Mouse (Mus musculus) liver, postnatal 0 days (tissue): ENCODE measurements at regions not wholly inside any gene's neighbourhood (a gene's known extent, or its start where the extent isn't known, plus 50 kb on each side); places are given as distances from the start of the nearest gene placed in this dataset.
A peak's percentile ranks its signal among the peaks of the same experiment; 100 is the strongest.

Experiments
- ATAC-seq: fragments of 200-750 bp; cut with Nextera tagmentation; 2 replicates; pipeline ENCODE4 v1.8.0; 2017; ENCODE audit warnings: mild to moderate bottlenecking, moderate library complexity
- DNase-seq: peaks from one replicate; pipeline ENCODE4 v3.0.0-alpha.2; 2016
- H3K27ac ChIP-seq: fragments of 300-500 bp; sonication (generic); 2 replicates; pipeline ENCODE4 v1.5.1; 2014; ENCODE audit warnings: antibody characterized with exemption, moderate library complexity, mild to moderate bottlenecking, low read depth
- H3K27me3 ChIP-seq: fragments of 300-500 bp; sonication (generic); 2 replicates; pipeline ENCODE4 v1.6.1; 2014; ENCODE audit warnings: low read length, control low read depth, mixed read lengths; ENCODE audit not compliant: insufficient read depth
- H3K36me3 ChIP-seq: fragments of 300-500 bp; sonication (generic); replicated peaks from 2 replicates; pipeline ENCODE4 v1.6.1; 2014; ENCODE audit warnings: mild to moderate bottlenecking, control low read depth, low read length, moderate library complexity, mixed read lengths; ENCODE audit not compliant: insufficient read depth
- H3K4me1 ChIP-seq: fragments of 300-500 bp; sonication (generic); 2 replicates; pipeline ENCODE4 v1.6.1; 2014; ENCODE audit warnings: antibody characterized with exemption, mild to moderate bottlenecking, control low read depth; ENCODE audit not compliant: insufficient read depth
- H3K4me2 ChIP-seq: fragments of 300-500 bp; sonication (generic); 2 replicates; pipeline ENCODE4 v1.6.1; 2014; ENCODE audit warnings: low read depth, mild to moderate bottlenecking, low read length, moderate library complexity, mixed read lengths
- H3K4me3 ChIP-seq: fragments of 300-500 bp; sonication (generic); 2 replicates; pipeline ENCODE4 v1.5.1; 2014; ENCODE audit warnings: low read depth, low read length
- H3K9ac ChIP-seq: fragments of 300-500 bp; sonication (generic); replicated peaks from 2 replicates; pipeline ENCODE4 v1.6.1; 2014; ENCODE audit warnings: mild to moderate bottlenecking, moderate library complexity
- H3K9me3 ChIP-seq: fragments of 300-500 bp; sonication (generic); 2 replicates; pipeline ENCODE4 v1.6.1; 2016; ENCODE audit warnings: mild to moderate bottlenecking, control low read depth, low read length, mixed read lengths
- CTCF ChIP-seq: sonication (generic); IDR thresholded peaks from 2 replicates; pipeline ENCODE4 v1.5.1; 2016; ENCODE audit warnings: antibody characterized with exemption, low read depth
- EP300 ChIP-seq: IDR thresholded peaks from 2 replicates; pipeline ENCODE4 v1.6.1; 2016; ENCODE audit warnings: antibody characterized with exemption, low read depth, mild to moderate bottlenecking
- WGBS: fragments of 180-500 bp; shearing (Covaris S2); extraction: QIAGEN DNeasy Blood & Tissue Kit; methylation state at CpG from one replicate; pipeline ENCODE4 v1.1.7; 2014; ENCODE audit not compliant: insufficient replicate concordance; 5-methylcytosine and 5-hydroxymethylcytosine counted together

- no peak for ATAC-seq
- 73% methylated on average over 4 of the region's 4 CpGs for WGBS
Measured at GRCm38 (mm10) chrX:11855910-11856309, 304.2 kb downstream of the Bcor start.

GRCm38 (mm10) chrX:11859396-11859795 lies 300.8 kb downstream of the Bcor start:
- Histone ChIP-seq H3K4me3 (no peak overlapping the region), H3K36me3 (no peaks in the 10 kb centered on the region), H3K27ac (no peak overlapping the region), H3K27me3 (0 out of 2 replicates have a peak, but pooled peaks cover 5% of the 10 kb centered on the region), H3K4me1 (no peaks in the 10 kb centered on the region), H3K9me3 (no peaks in the 10 kb centered on the region), H3K4me2 (no peak overlapping the region), H3K9ac (no peak overlapping the region)
- WGBS = 54% methylated on average over 9 of the region's 9 CpGs
- ATAC-seq (no peak), DNase-seq (no peak)
- TF ChIP-seq CTCF = no peak
- no peak for TF ChIP-seq EP300

More at GRCm38 (mm10) chrX:11855910-11856309, 304.2 kb downstream of the Bcor start:
- DNase-seq = no peak
- H3K36me3 ChIP-seq = no peaks in the 10 kb centered on the region
- H3K4me1 ChIP-seq = no peaks in the 10 kb centered on the region
- no peak overlapping the region for H3K27ac ChIP-seq
- H3K9ac ChIP-seq = no peak overlapping the region
- no peak for TF ChIP-seq EP300
- TF ChIP-seq CTCF = no peak
- 0 out of 2 replicates have a peak, but pooled peaks cover 5% of the 10 kb centered on the region for H3K27me3 ChIP-seq
- no peak overlapping the region for H3K4me3 ChIP-seq
- H3K4me2 ChIP-seq = no peak overlapping the region
- H3K9me3 ChIP-seq = no peaks in the 10 kb centered on the region

- H3K9me3 ChIP-seq = no peaks in the 10 kb centered on the region
- ATAC-seq (no peak), DNase-seq (peak; percentile 21)
- TF ChIP-seq EP300 = no peak
- no peak for TF ChIP-seq CTCF
- H3K9ac ChIP-seq = no peak overlapping the region
- H3K4me2 ChIP-seq = no peak overlapping the region
- 0 out of 2 replicates have a peak, but pooled peaks cover 5% of the 10 kb centered on the region for H3K27me3 ChIP-seq
- no peak overlapping the region for H3K4me3 ChIP-seq
- H3K27ac ChIP-seq = no peak overlapping the region
- H3K4me1 ChIP-seq = no peaks in the 10 kb centered on the region
- WGBS = 72% methylated on average over 11 of the region's 11 CpGs
- no peaks in the 10 kb centered on the region for H3K36me3 ChIP-seq
Measured at GRCm38 (mm10) chrX:11861119-11861708, 298.9 kb downstream of the Bcor start.

DNA sequence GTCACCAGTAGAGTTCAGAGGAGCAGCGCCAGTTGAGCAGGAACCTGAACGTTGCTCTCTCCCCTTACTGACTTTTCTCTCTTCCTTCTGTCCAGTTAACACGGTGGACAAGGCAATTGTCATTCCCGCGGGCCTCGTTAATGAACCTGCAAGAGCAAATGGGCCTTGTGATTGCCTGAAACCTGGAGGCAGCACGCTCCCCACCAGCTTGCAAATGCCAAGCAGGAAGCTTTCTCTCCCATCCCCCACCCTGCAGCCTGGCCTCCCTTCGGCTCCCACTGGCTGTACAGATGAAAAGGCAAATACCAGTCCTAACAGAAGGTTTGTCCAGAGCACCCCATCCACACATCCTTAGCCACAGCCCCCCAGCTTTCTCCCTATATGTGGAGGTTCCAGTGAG lies 298.3 kb downstream of the Bcor start:
- no peaks in the 10 kb centered on the region for H3K36me3 ChIP-seq
- no peaks in the 10 kb centered on the region for H3K9me3 ChIP-seq
- no peak for DNase-seq
- H3K4me2 ChIP-seq = no peak overlapping the region
- no peak overlapping the region for H3K4me3 ChIP-seq
- 30% methylated on average over 8 of the region's 8 CpGs for WGBS
- no peaks in the 10 kb centered on the region for H3K4me1 ChIP-seq
- TF ChIP-seq EP300 = no peak
- no peak for TF ChIP-seq CTCF
- 0 out of 2 replicates have a peak, but pooled peaks cover 5% of the 10 kb centered on the region for H3K27me3 ChIP-seq
- H3K9ac ChIP-seq = no peak overlapping the region
- H3K27ac ChIP-seq = no peak overlapping the region
- no peak for ATAC-seq

- H3K27me3 ChIP-seq = 0 out of 2 replicates have a peak, but pooled peaks cover 5% of the 10 kb centered on the region
- TF ChIP-seq EP300 (no peak), CTCF (no peak)
- H3K9ac ChIP-seq = no peak overlapping the region
- H3K4me2 ChIP-seq = no peak overlapping the region
- no peaks in the 10 kb centered on the region for H3K4me1 ChIP-seq
- ATAC-seq (no peak), DNase-seq (no peak)
- no peaks in the 10 kb centered on the region for H3K36me3 ChIP-seq
- H3K9me3 ChIP-seq = no peaks in the 10 kb centered on the region
- H3K27ac ChIP-seq = no peak overlapping the region
- no peak overlapping the region for H3K4me3 ChIP-seq
- WGBS = 55% methylated on average over 3 of the region's 3 CpGs
Measured at GRCm38 (mm10) chrX:11863106-11863505, 297.0 kb downstream of the Bcor start.

GRCm38 (mm10) chrX:11873913-11874312 lies 286.2 kb downstream of the Bcor start:
- TF ChIP-seq CTCF = no peak
- no peak for TF ChIP-seq EP300
- no peak overlapping the region for H3K4me3 ChIP-seq
- no peaks in the 10 kb centered on the region for H3K36me3 ChIP-seq
- no peak overlapping the region for H3K27ac ChIP-seq
- no peaks in the 10 kb centered on the region for H3K4me1 ChIP-seq
- H3K4me2 ChIP-seq = no peak overlapping the region
- ATAC-seq = no peak
- WGBS = 78% methylated on average over 6 of the region's 6 CpGs
- H3K9ac ChIP-seq = no peak overlapping the region
- no peaks in the 10 kb centered on the region; the same call in 1 of the 2 replicates for H3K9me3 ChIP-seq
- no peak for DNase-seq
- 0 out of 2 replicates have a peak, but pooled peaks cover 5% of the 10 kb centered on the region for H3K27me3 ChIP-seq

- no peak overlapping the region for H3K27ac ChIP-seq
- H3K4me2 ChIP-seq = no peak overlapping the region
- H3K4me1 ChIP-seq = no peaks in the 10 kb centered on the region
- WGBS = 79% methylated on average over 7 of the region's 7 CpGs
- TF ChIP-seq CTCF = no peak
- no peak for TF ChIP-seq EP300
- no peak overlapping the region for H3K9ac ChIP-seq
- 0 out of 2 replicates have a peak, but pooled peaks cover 5% of the 10 kb centered on the region for H3K27me3 ChIP-seq
- DNase-seq (no peak), ATAC-seq (no peak)
- H3K4me3 ChIP-seq = no peak overlapping the region
- H3K36me3 ChIP-seq = no peaks in the 10 kb centered on the region
- no peaks in the 10 kb centered on the region for H3K9me3 ChIP-seq
Measured at GRCm38 (mm10) chrX:11876636-11877035, 283.5 kb downstream of the Bcor start.
